Mouse (Mus musculus) hindbrain, embryonic 14.5 days (tissue): Measurements from ENCODE around the gene Fbxl15. TPM values are rescaled to one million over a fixed set of nuclear protein-coding genes. Genes with fewer than 3 reads are reported as not detected.

ENCODE experiments used
- ATAC-seq: fragments of 200-750 bp; cut with Nextera tagmentation; 2 replicates; pipeline ENCODE4 v1.8.0; 2017; ENCODE audit warnings: moderate number of reproducible peaks, mild to moderate bottlenecking, moderate TSS enrichment, moderate library complexity; ENCODE audit not compliant: low FRiP score
- DNase-seq: peaks from one replicate; pipeline ENCODE4 v3.0.0-alpha.2; 2015; ENCODE audit warnings: low spot score
- H3K27ac ChIP-seq: fragments of 300-500 bp; sonication (generic); 2 replicates; pipeline ENCODE4 v1.5.1; 2014; ENCODE audit warnings: mild to moderate bottlenecking, moderate library complexity
- H3K27me3 ChIP-seq: fragments of 300-500 bp; sonication (generic); 2 replicates; pipeline ENCODE4 v1.6.1; 2014; ENCODE audit warnings: mild to moderate bottlenecking, low read length, mixed read lengths; ENCODE audit not compliant: control insufficient read depth, insufficient read depth
- H3K36me3 ChIP-seq: fragments of 300-500 bp; sonication (generic); replicated peaks from 2 replicates; pipeline ENCODE4 v1.6.1; 2014; ENCODE audit not compliant: control insufficient read depth, insufficient read depth
- H3K4me1 ChIP-seq: fragments of 300-500 bp; sonication (generic); replicated peaks from 2 replicates; pipeline ENCODE4 v1.6.1; 2014; ENCODE audit warnings: antibody characterized with exemption, low read length, mixed read lengths; ENCODE audit not compliant: control insufficient read depth, insufficient read depth
- H3K4me2 ChIP-seq: fragments of 300-500 bp; sonication (generic); replicated peaks from 2 replicates; pipeline ENCODE4 v1.6.1; 2014; ENCODE audit warnings: mild to moderate bottlenecking, moderate library complexity
- H3K4me3 ChIP-seq: fragments of 300-500 bp; sonication (generic); replicated peaks from 2 replicates; pipeline ENCODE4 v1.5.1; 2014; ENCODE audit warnings: mild to moderate bottlenecking, low read length
- H3K9ac ChIP-seq: fragments of 300-500 bp; sonication (generic); 2 replicates; pipeline ENCODE4 v1.6.1; 2014
- H3K9me3 ChIP-seq: fragments of 300-500 bp; sonication (generic); 2 replicates; pipeline ENCODE4 v1.6.1; 2016; ENCODE audit warnings: low read length; ENCODE audit not compliant: control insufficient read depth
- WGBS: fragments of 180-500 bp; shearing (Covaris S2); extraction: QIAGEN DNeasy Blood & Tissue Kit; methylation state at CpG from one replicate; pipeline ENCODE4 v1.1.7; 2014; 5-methylcytosine and 5-hydroxymethylcytosine counted together
- polyA plus RNA-seq: library from polyadenylated mRNA; unstranded; fragments of >200 nt; fragmentation: Nextera tagmentation; extraction: Ambion mirVana; gene quantifications from 2 replicates; pipeline ENCODE4 v1.2.1, GENCODE M21; 2014

Fbxl15 gene
- polyA plus RNA-seq, 1 experiment from 2014 or later: 45.5 TPM

- Histone ChIP-seq H3K9ac (peak overlapping the region; percentile 74), H3K9me3 (no peaks in the 10 kb centered on the region), H3K4me2 (peak overlapping the region; percentile 100), H3K36me3 (peaks cover 29% of the 10 kb centered on the region), H3K27me3 (peaks cover 10% of the 10 kb centered on the region), H3K4me3 (peak overlapping the region; percentile 65), H3K27ac (peak overlapping the region; percentile 97), H3K4me1 (peaks cover 52% of the 10 kb centered on the region)
- DNase-seq (no peak), ATAC-seq (no peak)
- 35% methylated on average over 14 of the region's 14 CpGs for WGBS
Observed at GRCm38 (mm10) chr19:46327531-46328064, 386 bp upstream of the Fbxl15 start.

- Histone ChIP-seq H3K9me3 (no peaks in the 10 kb centered on the region), H3K36me3 (peaks cover 25% of the 10 kb centered on the region), H3K4me2 (peak overlapping the region; percentile 100), H3K27me3 (peaks cover 10% of the 10 kb centered on the region), H3K27ac (peak overlapping the region; percentile 97), H3K4me3 (peak overlapping the region; percentile 65), H3K9ac (peak overlapping the region; percentile 74), H3K4me1 (peaks cover 45% of the 10 kb centered on the region)
- DNase-seq (no peak), ATAC-seq (peak; percentile 18; the same call in 1 of the 2 replicates)
- whole genome bisulfite sequencing: 2% methylated on average over 54 of the region's 54 CpGs
Observed at GRCm38 (mm10) chr19:46329031-46329641, 1.2 kb downstream of the Fbxl15 start.

- peaks cover 25% of the 10 kb centered on the region for H3K36me3 ChIP-seq
- peaks cover 4% of the 10 kb centered on the region; the same call in 1 of the 2 replicates for H3K27me3 ChIP-seq
- ATAC-seq: no peak
- H3K4me2 ChIP-seq: peak overlapping the region; percentile 100
- H3K9ac ChIP-seq: 0 out of 2 replicates have a peak overlapping the region, but pooled peaks have one; percentile 31
- DNase-seq: peak; percentile 76
- no peaks in the 10 kb centered on the region for H3K9me3 ChIP-seq
- H3K4me1 ChIP-seq: peaks cover 40% of the 10 kb centered on the region
- peak overlapping the region; percentile 65 for H3K4me3 ChIP-seq
- H3K27ac ChIP-seq: no peak overlapping the region; the same call in 1 of the 2 replicates
- WGBS: 7% methylated on average over 16 of the region's 16 CpGs
Observed at GRCm38 (mm10) chr19:46329951-46330350, 2.0 kb downstream of the Fbxl15 start.

DNA sequence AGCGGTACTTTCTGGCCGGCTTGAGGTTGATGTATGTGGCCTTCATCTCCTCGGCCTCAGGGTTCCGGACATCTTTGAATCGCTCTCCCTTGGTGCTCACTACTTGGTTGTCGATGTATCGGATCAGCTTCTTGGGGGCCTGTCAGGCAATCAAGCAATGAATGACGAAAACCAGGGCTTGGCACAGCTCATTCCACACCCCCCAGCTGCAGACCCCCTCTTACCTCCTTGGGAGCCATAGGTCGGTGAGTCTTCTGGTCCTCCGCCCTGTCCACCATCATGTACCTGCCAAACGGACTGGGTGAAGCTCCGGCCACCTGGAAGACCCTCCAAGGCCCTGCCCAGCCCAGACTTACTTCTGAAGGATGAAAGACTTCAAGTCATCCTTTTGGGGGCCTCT is 2.7 kb downstream of the Fbxl15 start:
- no peaks in the 10 kb centered on the region for H3K27me3 ChIP-seq
- ATAC-seq: no peak
- H3K4me2 ChIP-seq: no peak overlapping the region
- peaks cover 25% of the 10 kb centered on the region for H3K36me3 ChIP-seq
- H3K9ac ChIP-seq: no peak overlapping the region
- DNase-seq: no peak
- H3K4me1 ChIP-seq: peaks cover 33% of the 10 kb centered on the region
- no peaks in the 10 kb centered on the region for H3K9me3 ChIP-seq
- H3K4me3 ChIP-seq: no peak overlapping the region
- H3K27ac ChIP-seq: no peak overlapping the region
- WGBS: 93% methylated on average over 12 of the region's 12 CpGs

DNA sequence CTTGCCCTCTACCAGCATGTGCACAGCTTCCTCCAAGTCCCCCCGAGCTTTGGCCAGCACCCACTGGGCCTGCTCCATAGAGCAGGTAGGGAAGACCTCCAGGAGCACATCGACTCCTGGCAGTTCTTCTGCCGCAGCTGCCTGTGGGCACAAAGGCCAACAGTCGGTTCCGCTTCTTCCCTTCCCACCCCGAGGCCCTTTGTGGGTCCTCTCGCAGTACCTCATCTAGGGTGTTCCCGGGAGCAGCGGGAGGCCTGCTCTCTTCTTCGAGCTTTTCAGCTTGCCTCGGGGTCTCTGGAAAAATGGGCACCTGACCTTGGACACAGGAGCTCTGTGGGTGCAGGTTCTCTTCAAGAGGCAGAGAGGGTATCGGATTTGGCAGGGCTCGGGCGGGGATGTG is 3.3 kb downstream of the Fbxl15 start:
- peaks cover 27% of the 10 kb centered on the region for H3K4me1 ChIP-seq
- no peak overlapping the region for H3K9ac ChIP-seq
- 93% methylated on average over 14 of the region's 14 CpGs for WGBS
- ATAC-seq (no peak), DNase-seq (no peak)
- no peaks in the 10 kb centered on the region for H3K9me3 ChIP-seq
- H3K27me3 ChIP-seq: no peaks in the 10 kb centered on the region
- peaks cover 25% of the 10 kb centered on the region for H3K36me3 ChIP-seq
- no peak overlapping the region for H3K4me3 ChIP-seq
- no peak overlapping the region for H3K27ac ChIP-seq
- no peak overlapping the region for H3K4me2 ChIP-seq

- H3K27ac ChIP-seq: no peak overlapping the region
- H3K4me2 ChIP-seq: no peak overlapping the region; the same call in 1 of the 2 replicates
- H3K36me3 ChIP-seq: peaks cover 25% of the 10 kb centered on the region
- no peaks in the 10 kb centered on the region for H3K27me3 ChIP-seq
- no peak for ATAC-seq
- H3K4me1 ChIP-seq: peaks cover 28% of the 10 kb centered on the region
- no peak overlapping the region for H3K4me3 ChIP-seq
- 80% methylated on average over 3 of the region's 3 CpGs for WGBS
- no peak for DNase-seq
- no peak overlapping the region for H3K9ac ChIP-seq
- H3K9me3 ChIP-seq: no peaks in the 10 kb centered on the region
Observed at GRCm38 (mm10) chr19:46331936-46332335, 4.0 kb downstream of the Fbxl15 start.

DNA sequence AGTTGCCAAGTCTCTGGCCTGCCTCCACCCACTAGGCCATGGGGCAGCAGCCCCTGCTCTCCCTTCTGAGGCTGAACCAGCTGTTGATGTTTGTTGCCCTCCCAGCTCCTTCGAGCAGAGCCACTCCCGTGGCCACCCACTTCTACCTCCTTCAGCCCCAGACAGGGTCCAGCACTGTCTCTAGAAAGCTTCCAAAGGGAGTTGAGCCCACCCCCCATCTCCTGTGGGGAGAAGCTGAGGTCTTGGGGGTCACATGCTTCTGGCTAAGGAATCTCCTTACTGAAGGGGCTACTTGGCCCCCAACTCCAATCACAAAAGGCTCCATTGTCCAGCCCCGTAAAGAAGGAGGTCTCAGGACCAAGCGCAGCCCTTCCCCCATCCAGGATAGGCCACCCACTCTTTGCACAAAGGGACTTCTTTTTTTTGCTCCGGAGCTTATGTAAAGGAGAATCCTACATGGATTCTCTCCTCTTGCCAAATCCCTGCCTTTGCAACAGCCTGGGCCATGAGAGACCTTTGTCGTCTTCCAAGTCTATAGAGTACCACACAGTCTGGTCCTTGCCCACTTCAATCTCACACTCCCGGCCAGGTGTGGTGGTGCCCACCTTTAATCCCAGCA is 4.8 kb downstream of the Fbxl15 start:
- H3K27ac ChIP-seq: no peak overlapping the region
- H3K27me3 ChIP-seq: no peaks in the 10 kb centered on the region
- H3K4me2 ChIP-seq: no peak overlapping the region
- H3K4me1 ChIP-seq: peaks cover 29% of the 10 kb centered on the region
- H3K9ac ChIP-seq: no peak overlapping the region
- peaks cover 25% of the 10 kb centered on the region for H3K36me3 ChIP-seq
- no peaks in the 10 kb centered on the region for H3K9me3 ChIP-seq
- ATAC-seq (no peak), DNase-seq (no peak)
- 37% methylated on average over 7 of the region's 7 CpGs for WGBS
- no peak overlapping the region for H3K4me3 ChIP-seq

- H3K4me2 ChIP-seq: no peak overlapping the region
- no peak overlapping the region for H3K9ac ChIP-seq
- no peak overlapping the region for H3K4me3 ChIP-seq
- no peaks in the 10 kb centered on the region for H3K9me3 ChIP-seq
- 90% methylated on average over 3 of the region's 3 CpGs for WGBS
- peaks cover 29% of the 10 kb centered on the region for H3K4me1 ChIP-seq
- DNase-seq: no peak
- H3K27ac ChIP-seq: no peak overlapping the region
- H3K27me3 ChIP-seq: no peaks in the 10 kb centered on the region
- ATAC-seq: no peak
- H3K36me3 ChIP-seq: peaks cover 25% of the 10 kb centered on the region
Observed at GRCm38 (mm10) chr19:46333906-46334305, 5.9 kb downstream of the Fbxl15 start.

DNA sequence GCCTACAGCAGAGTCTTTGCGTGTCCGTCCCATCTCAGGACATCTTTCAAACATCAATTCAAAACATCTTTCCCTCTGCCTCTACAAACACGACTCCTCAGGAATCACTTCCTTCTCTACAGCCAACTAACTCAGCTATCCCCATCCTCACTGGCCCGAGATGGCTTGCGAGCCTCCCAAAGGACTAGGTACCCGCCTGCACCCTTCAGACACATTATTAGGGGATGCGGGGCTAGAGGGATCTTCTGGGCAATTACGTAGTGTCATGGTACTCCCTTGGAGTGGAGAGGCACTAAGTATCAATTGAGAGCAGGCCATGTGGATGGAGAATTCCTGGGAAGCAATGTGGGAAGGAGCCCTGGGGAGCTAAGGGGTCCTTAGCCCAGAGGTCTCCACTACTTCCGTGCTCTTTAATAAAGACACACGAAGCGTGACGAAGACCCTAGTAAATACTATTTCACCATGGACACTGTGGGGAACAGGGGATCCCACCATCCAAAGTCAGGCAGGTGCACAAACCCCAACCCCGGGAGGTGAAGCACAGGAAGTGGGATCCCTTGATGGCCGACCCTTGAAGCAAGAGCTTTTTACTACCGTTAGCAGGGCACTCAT is 9.8 kb downstream of the Fbxl15 start:
- peaks cover 13% of the 10 kb centered on the region for H3K4me1 ChIP-seq
- peak; percentile 7; the same call in 1 of the 2 replicates for ATAC-seq

More for the DNA sequence above, 9.8 kb downstream of the Fbxl15 start:
- Histone ChIP-seq H3K4me3 (peak overlapping the region; percentile 61), H3K4me2 (peak overlapping the region; percentile 60), H3K27ac (peak overlapping the region; percentile 74), H3K9me3 (no peaks in the 10 kb centered on the region), H3K27me3 (no peaks in the 10 kb centered on the region), H3K9ac (peak overlapping the region; percentile 76), H3K36me3 (no peaks in the 10 kb centered on the region)
- WGBS: 28% methylated on average over 15 of the region's 15 CpGs
- DNase-seq: no peak
